Mouse (Mus musculus) heart, adult 2 months (tissue): ENCODE measurements around the gene Adh1. TPM values are rescaled to one million over a fixed set of nuclear protein-coding genes. Genes with fewer than 3 reads are reported as not detected.

Experiments
- DNase-seq, 2 experiments: peaks; one replicate each; pipeline ENCODE4 v3.0.0; 2021
- H3K27ac ChIP-seq: fragments of 200-600 bp; 2 replicates; pipeline ENCODE4 v1.8.1; 2022
- H3K27me3 ChIP-seq: fragments of 200-500 bp; 2 replicates; pipeline ENCODE4 v1.6.1; 2012; ENCODE audit warnings: mild to moderate bottlenecking, low read length, inconsistent platforms, mixed read lengths; ENCODE audit not compliant: control insufficient read depth, insufficient read depth
- H3K36me3 ChIP-seq: fragments of 200-500 bp; 2 replicates; pipeline ENCODE4 v1.6.1; 2012; ENCODE audit warnings: low read length, inconsistent platforms; ENCODE audit not compliant: control insufficient read depth, insufficient read depth
- H3K4me1 ChIP-seq: fragments of 200-500 bp; 2 replicates; pipeline ENCODE4 v1.6.1; 2011; ENCODE audit warnings: low read length; ENCODE audit not compliant: control insufficient read depth, insufficient read depth
- H3K4me3 ChIP-seq: fragments of 200-600 bp; 2 replicates; pipeline ENCODE4 v1.8.1; 2022
- H3K79me2 ChIP-seq: fragments of 200-500 bp; replicated peaks from 2 replicates; pipeline ENCODE4 v1.6.1; 2012; ENCODE audit warnings: mild to moderate bottlenecking, inconsistent platforms, low read length, moderate library complexity, mixed read lengths; ENCODE audit not compliant: control insufficient read depth, insufficient read depth
- H3K9ac ChIP-seq: fragments of 200-500 bp; 2 replicates; pipeline ENCODE4 v1.6.1; 2012; ENCODE audit warnings: low read depth, mild to moderate bottlenecking, control low read depth, inconsistent platforms, low read length, mixed read lengths
- CTCF ChIP-seq: fragments of 200-600 bp; IDR thresholded peaks from 2 replicates; pipeline ENCODE4 v1.8.1; 2022; ENCODE audit warnings: antibody characterized with exemption, mild to moderate bottlenecking, moderate library complexity
- EP300 ChIP-seq: fragments of 200-500 bp; IDR thresholded peaks from 2 replicates; pipeline ENCODE4 v1.6.1; 2011; ENCODE audit warnings: low read depth, low read length, control low read depth; ENCODE audit not compliant: insufficient read depth
- POLR2A ChIP-seq: fragments of 200-500 bp; IDR thresholded peaks from 2 replicates; pipeline ENCODE4 v1.6.1; 2011; ENCODE audit warnings: mild to moderate bottlenecking, low read depth, low read length, control low read depth; ENCODE audit not compliant: insufficient read depth
- WGBS: fragments of 180-500 bp; shearing (Covaris S2); methylation state at CpG from one replicate; pipeline ENCODE4 v1.1.7; 2018; 5-methylcytosine and 5-hydroxymethylcytosine counted together
- intact Hi-C: fragments of 180-260 bp; cut with DNase I; formaldehyde crosslinking; loops from one replicate; pipeline ENCODE4 v1.15.1; 2025
- polyA plus RNA-seq: library from polyadenylated mRNA; depleted of rRNA; stranded (reverse); fragments of >200 nt; gene quantifications from 2 replicates; pipeline ENCODE4 v1.2.3, GENCODE M21; 2012
- total RNA-seq, 2 experiments: library from RNA; stranded (reverse); gene quantifications; 2 replicates each; pipeline ENCODE4 v1.2.3; 2021

Adh1 gene
- total and polyA plus RNA-seq, 3 experiments = 27.5 to 34.3 (median 29.7) TPM

- no peak overlapping the region for H3K4me3 ChIP-seq
- intact Hi-C loops = loop anchor here (2.0 kb wide), 1 partner anchor 28 kb away; no protein-coding TSS in a partner anchor
Measured at GRCm38 (mm10) chr3:138248746-138249145, 12.0 kb upstream of the Adh1 start.

GRCm38 (mm10) chr3:138251156-138251555, 9.6 kb upstream of the Adh1 start:
- peaks cover 21% of the 10 kb centered on the region for H3K4me1 ChIP-seq
- H3K27me3 ChIP-seq = no peaks in the 10 kb centered on the region
- WGBS = 83% methylated on average over 6 of the region's 6 CpGs
- TF ChIP-seq EP300 = no peak
- TF ChIP-seq POLR2A = no peak
- no peak for TF ChIP-seq CTCF
- no peak overlapping the region for H3K27ac ChIP-seq
- peaks cover 3% of the 10 kb centered on the region for H3K36me3 ChIP-seq
- intact Hi-C loops = no loop called here
- H3K79me2 ChIP-seq = no peaks in the 10 kb centered on the region
- no peak overlapping the region for H3K9ac ChIP-seq
- H3K4me3 ChIP-seq = no peak overlapping the region
- no peak for DNase-seq

More at GRCm38 (mm10) chr3:138248746-138249145, 12.0 kb upstream of the Adh1 start:
- peak; percentile 60 to 83 for DNase-seq
- TF ChIP-seq CTCF = peak; percentile 20; the same call in 1 of the 2 replicates
- peak; percentile 94 for TF ChIP-seq EP300
- no peak for TF ChIP-seq POLR2A
- Histone ChIP-seq H3K36me3 (peaks cover 3% of the 10 kb centered on the region), H3K79me2 (no peaks in the 10 kb centered on the region), H3K9ac (no peak overlapping the region), H3K27me3 (no peaks in the 10 kb centered on the region), H3K27ac (peak overlapping the region; percentile 71), H3K4me1 (peaks cover 18% of the 10 kb centered on the region)
- 56% methylated on average over 8 of the region's 8 CpGs for WGBS

- intact Hi-C loops = no loop called here
- Histone ChIP-seq H3K79me2 (no peaks in the 10 kb centered on the region), H3K4me1 (peaks cover 4% of the 10 kb centered on the region), H3K27me3 (no peaks in the 10 kb centered on the region), H3K4me3 (no peak overlapping the region), H3K36me3 (no peaks in the 10 kb centered on the region; the same call in none of the 2 replicates), H3K9ac (no peak overlapping the region), H3K27ac (no peak overlapping the region)
- DNase-seq = no peak
- no peak for TF ChIP-seq POLR2A
- no peak for TF ChIP-seq CTCF
- TF ChIP-seq EP300 = no peak
- 71% methylated on average over 5 of the region's 5 CpGs for WGBS
Measured at GRCm38 (mm10) chr3:138254205-138254604, 6.6 kb upstream of the Adh1 start.

GRCm38 (mm10) chr3:138255366-138255765, 5.4 kb upstream of the Adh1 start:
- H3K4me3 ChIP-seq = no peak overlapping the region
- DNase-seq = peak in 1 of 2 experiments; percentile 36
- no peaks in the 10 kb centered on the region for H3K79me2 ChIP-seq
- intact Hi-C loops = no loop called here
- H3K36me3 ChIP-seq = no peaks in the 10 kb centered on the region
- no peak for TF ChIP-seq EP300
- no peak for TF ChIP-seq CTCF
- no peak for TF ChIP-seq POLR2A
- H3K4me1 ChIP-seq = peaks cover 3% of the 10 kb centered on the region
- no peak overlapping the region for H3K9ac ChIP-seq
- no peak overlapping the region for H3K27ac ChIP-seq
- 66% methylated on average over 3 of the region's 3 CpGs for WGBS
- no peaks in the 10 kb centered on the region for H3K27me3 ChIP-seq

- Histone ChIP-seq H3K9ac (no peak overlapping the region), H3K36me3 (no peaks in the 10 kb centered on the region), H3K79me2 (no peaks in the 10 kb centered on the region), H3K27ac (peak overlapping the region; percentile 51), H3K4me1 (peaks cover 3% of the 10 kb centered on the region), H3K27me3 (no peaks in the 10 kb centered on the region), H3K4me3 (no peak overlapping the region)
- intact Hi-C loops = no loop called here
- DNase-seq = peak; percentile 54 to 57
- 56% methylated on average over 9 of the region's 9 CpGs for WGBS
- TF ChIP-seq CTCF = no peak
- TF ChIP-seq POLR2A = no peak
- no peak for TF ChIP-seq EP300
Measured at GRCm38 (mm10) chr3:138255780-138256550, 4.8 kb upstream of the Adh1 start.

GRCm38 (mm10) chr3:138262568-138262967, 1.8 kb downstream of the Adh1 start:
- no peaks in the 10 kb centered on the region for H3K79me2 ChIP-seq
- intact Hi-C loops = no loop called here
- no peak for DNase-seq

More at GRCm38 (mm10) chr3:138262568-138262967, 1.8 kb downstream of the Adh1 start:
- WGBS = 43% methylated on average over 4 of the region's 4 CpGs
- Histone ChIP-seq H3K4me1 (no peaks in the 10 kb centered on the region), H3K4me3 (no peak overlapping the region), H3K9ac (no peak overlapping the region), H3K27ac (no peak overlapping the region), H3K27me3 (no peaks in the 10 kb centered on the region), H3K36me3 (no peaks in the 10 kb centered on the region)
- TF ChIP-seq CTCF = no peak
- no peak for TF ChIP-seq POLR2A
- TF ChIP-seq EP300 = no peak
